Comparison of ENCODE assay signal across 28 mouse cellular contexts in the genomic region with DNA sequence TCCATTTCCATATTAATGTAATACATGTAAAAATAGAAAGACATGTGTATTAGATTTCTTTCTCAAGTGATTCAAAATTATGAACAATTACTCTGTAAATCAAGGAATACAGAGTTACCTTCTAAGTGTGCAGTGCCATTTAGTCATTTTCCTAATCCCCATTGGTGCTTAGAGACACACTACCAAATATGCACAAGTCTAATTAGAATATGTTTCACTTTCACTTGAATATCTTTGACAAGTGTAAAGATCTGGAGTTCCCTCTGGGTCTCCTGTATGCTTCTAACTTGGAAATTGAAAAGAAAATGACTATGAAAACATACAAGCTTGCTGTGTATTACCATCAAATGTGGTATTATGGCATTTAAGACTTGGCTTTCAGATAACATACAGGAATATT.
"Had no signal": no experiment of that assay in that cellular context is flagged by ENCODE, and none has a peak within 500 bp of the region (broad histone marks: within the 10 kb centered on the region; RNA-seq: fewer than 3 reads in every experiment).

No protein-coding gene starts in this region.

- H3K9ac ChIP-seq: heart, embryonic 12.5 days; hindbrain, embryonic 12.5 days; hindbrain, embryonic 14.5 days; intestine, embryonic 15.5 days; limb, embryonic 13.5 days; limb, embryonic 15.5 days; liver, embryonic 12.5 days; liver, embryonic 14.5 days had no signal

- H3K4me1 ChIP-seq: heart, embryonic 10.5 days; heart, embryonic 12.5 days; hindbrain, embryonic 10.5 days; hindbrain, embryonic 12.5 days; intestine, embryonic 15.5 days; limb, embryonic 13.5 days; limb, embryonic 15.5 days; liver, embryonic 12.5 days had no signal

- H3K27ac ChIP-seq: gastrocnemius, adult 2 months; heart, embryonic 10.5 days; hindbrain, embryonic 10.5 days; hindbrain, embryonic 12.5 days; hindbrain, embryonic 14.5 days; intestine, embryonic 15.5 days; layer of hippocampus, adult 2 months; limb, embryonic 13.5 days; limb, embryonic 15.5 days; liver, embryonic 12.5 days; liver, embryonic 14.5 days had no signal

- H3K4me2 ChIP-seq: heart, embryonic 12.5 days; hindbrain, embryonic 12.5 days; hindbrain, embryonic 14.5 days; intestine, embryonic 15.5 days; limb, embryonic 13.5 days; limb, embryonic 15.5 days; liver, embryonic 12.5 days had no signal

- H3K4me3 ChIP-seq: gastrocnemius, adult 2 months; heart, embryonic 10.5 days; heart, embryonic 12.5 days; hindbrain, embryonic 10.5 days; hindbrain, embryonic 12.5 days; intestine, embryonic 15.5 days; layer of hippocampus, adult 2 months; limb, embryonic 13.5 days; limb, embryonic 15.5 days; liver, embryonic 12.5 days had no signal

- ATAC-seq: hindbrain, embryonic 16.5 days; inflammation-experienced regulatory T-cells, adult 6 months; intestine, embryonic 15.5 days; intestine, postnatal 0 days; liver, embryonic 12.5 days had no signal

- H3K36me3 ChIP-seq: heart, embryonic 10.5 days; heart, embryonic 12.5 days; hindbrain, embryonic 10.5 days; hindbrain, embryonic 12.5 days; intestine, embryonic 15.5 days; limb, embryonic 13.5 days; limb, embryonic 15.5 days; liver, embryonic 12.5 days had no signal

- H3K9me3 ChIP-seq: heart, embryonic 10.5 days; heart, embryonic 12.5 days; hindbrain, embryonic 10.5 days; hindbrain, embryonic 12.5 days; intestine, embryonic 15.5 days; limb, embryonic 13.5 days; limb, embryonic 15.5 days; liver, embryonic 12.5 days had no signal

- DNase-seq: gastrocnemius, adult 2 months; gastrocnemius, postnatal 10 days; gastrocnemius, postnatal 25 days; heart, adult 18-20 months; heart, postnatal 10 days; heart, postnatal 4 days; kidney, adult 18-20 months; kidney, adult 8-10 months; kidney, postnatal 10 days; kidney, postnatal 25 days; kidney, postnatal 4 days; layer of hippocampus, adult 9-11 months; layer of hippocampus, postnatal 36 days; left cerebral cortex, postnatal 4 days had no signal

- H3K27me3 ChIP-seq: heart, embryonic 12.5 days; hindbrain, embryonic 12.5 days; intestine, embryonic 15.5 days; limb, embryonic 13.5 days; limb, embryonic 15.5 days; liver, embryonic 12.5 days had no signal
